Mouse (Mus musculus) gastrocnemius, postnatal 4 days (tissue): ENCODE data around the gene Lrrc8b. TPM values are rescaled to one million over a fixed set of nuclear protein-coding genes. Genes with fewer than 3 reads are reported as not detected.
A peak's percentile ranks its signal among the peaks of the same experiment; 100 is the strongest.

ENCODE experiments used
- DNase-seq, 2 experiments: peaks; one replicate each; pipeline ENCODE4 v3.0.0; 2021 to 2022; ENCODE audit warnings: low spot score in 2 of 2, mixed read lengths in 2 of 2
- long read RNA-seq, 2 experiments: library from polyadenylated mRNA; stranded (forward); transcript quantifications; one replicate each; pipeline ENCODE4 v2.0.0; 2021
- total RNA-seq, 2 experiments: library from RNA; stranded (reverse); gene quantifications; 2 replicates each; pipeline ENCODE4 v1.2.3; 2021

Lrrc8b gene
- total RNA-seq: 10 to 100 TPM; 10.7 TPM
- long read RNA-seq, experiment 1, partial matches to known transcripts: 3 of 5 reads
- long read RNA-seq, experiment 1, other reads (novel, unspliced or antisense): 2 of 5 reads
- long read RNA-seq, experiment 2, full-length matches to known transcripts: 1 of 4 reads
- long read RNA-seq, experiment 2, partial matches to known transcripts: 1 of 4 reads
- long read RNA-seq, experiment 2, other reads (novel, unspliced or antisense): 2 of 4 reads

DNA sequence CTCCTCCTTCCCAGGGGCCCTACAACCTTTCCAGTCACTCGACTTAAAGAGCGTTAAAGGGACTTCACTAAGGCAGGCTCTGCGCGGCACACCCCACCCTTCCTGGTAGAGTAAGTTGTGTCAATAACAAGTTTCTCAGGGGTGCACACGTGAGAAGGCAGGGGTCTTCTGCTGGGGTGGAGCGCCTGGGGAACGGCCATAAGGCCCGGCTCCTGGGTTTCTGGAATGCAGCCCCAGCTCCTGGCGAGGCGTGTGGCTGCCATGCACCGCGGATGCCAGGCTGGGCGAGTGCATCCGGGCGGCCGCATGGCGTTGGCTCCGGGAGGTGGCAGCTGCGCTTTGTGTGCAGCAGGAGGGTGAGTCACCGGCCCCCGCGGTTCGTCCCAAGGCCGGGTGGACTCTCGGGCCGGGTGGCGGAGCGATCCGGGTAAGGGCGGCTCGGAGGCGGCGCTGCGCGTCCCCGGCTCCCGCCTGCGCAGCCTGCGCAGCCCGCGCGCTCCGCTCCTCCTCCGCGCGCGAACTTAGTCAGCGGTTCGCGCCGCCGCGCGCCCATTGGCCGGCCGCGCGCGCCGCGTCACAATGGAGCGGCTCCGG lies at the start of gene Lrrc8b:
Lrrc8b (plus strand) TSS at position 578 of the 594 bp plus-strand sequence.
- peak; percentile 78 to 87 for DNase-seq

GRCm38 (mm10) chr5:105381482-105381881 lies 34.1 kb upstream of the Lrrc8b start:
- no peak for DNase-seq

- no peak for DNase-seq
Observed at GRCm38 (mm10) chr5:105390346-105390745, 25.2 kb upstream of the Lrrc8b start.

DNA sequence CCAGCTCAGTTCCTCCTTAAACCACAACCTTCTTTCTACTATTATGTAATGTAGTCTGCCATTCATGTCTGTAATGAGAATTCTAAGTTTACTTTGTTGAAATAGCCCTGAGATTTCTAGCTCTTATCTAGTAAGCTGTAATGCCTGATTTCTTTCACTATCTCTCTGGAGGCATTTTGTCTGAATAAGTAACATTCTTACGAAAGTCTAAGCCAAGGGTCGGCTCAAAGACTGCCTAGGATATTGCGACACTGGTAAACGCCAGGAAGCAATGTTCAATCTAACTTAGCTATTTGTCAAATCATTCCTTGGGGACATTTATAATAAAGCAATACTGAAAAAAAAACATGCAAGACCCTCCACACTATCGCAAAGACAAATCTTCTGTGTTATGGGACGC lies 21.8 kb upstream of the Lrrc8b start:
- DNase-seq: no peak

DNA sequence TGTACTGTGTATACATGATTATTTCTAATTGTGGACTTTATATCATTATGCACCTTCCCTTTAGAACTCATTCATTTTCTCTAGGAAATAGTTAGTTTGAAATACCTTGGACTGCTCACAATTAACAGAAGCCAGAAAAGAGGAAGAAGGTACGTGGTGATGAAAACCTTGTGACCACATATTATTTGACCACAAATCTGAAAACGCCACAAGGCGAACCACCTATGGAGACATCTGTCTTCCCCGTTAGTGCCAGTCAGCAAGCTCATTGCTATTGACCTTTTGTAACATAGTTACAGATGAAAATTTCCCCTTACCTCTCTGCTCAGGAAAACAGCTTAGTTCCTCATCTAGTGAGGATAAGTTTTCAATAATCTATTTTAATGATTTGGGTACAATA lies 20.4 kb upstream of the Lrrc8b start:
- no peak for DNase-seq

DNA sequence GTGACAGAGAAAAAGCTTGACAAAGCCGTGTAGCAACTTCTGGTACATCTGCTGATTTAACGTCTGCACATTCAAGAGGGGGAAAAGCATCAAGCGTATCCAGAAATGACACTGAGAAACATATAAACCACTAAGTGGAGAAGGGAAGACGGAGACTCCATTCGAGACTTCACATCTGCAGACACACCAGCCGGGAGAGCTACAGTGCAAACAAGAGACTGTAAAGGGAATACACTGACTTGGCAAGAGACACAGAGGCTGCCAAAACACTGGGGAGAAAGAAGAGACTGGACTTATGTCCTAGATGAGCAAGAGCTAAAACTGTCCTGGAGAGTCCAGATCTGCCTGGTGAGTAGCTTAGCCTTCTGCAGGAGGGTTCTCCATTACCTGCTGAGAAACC lies 16.6 kb upstream of the Lrrc8b start:
- DNase-seq: no peak

GRCm38 (mm10) chr5:105399631-105400423 lies 15.7 kb upstream of the Lrrc8b start:
- peak in 1 of 2 experiments; percentile 69 for DNase-seq

GRCm38 (mm10) chr5:105400424-105401375 lies 14.9 kb upstream of the Lrrc8b start:
- no peak for DNase-seq

DNA sequence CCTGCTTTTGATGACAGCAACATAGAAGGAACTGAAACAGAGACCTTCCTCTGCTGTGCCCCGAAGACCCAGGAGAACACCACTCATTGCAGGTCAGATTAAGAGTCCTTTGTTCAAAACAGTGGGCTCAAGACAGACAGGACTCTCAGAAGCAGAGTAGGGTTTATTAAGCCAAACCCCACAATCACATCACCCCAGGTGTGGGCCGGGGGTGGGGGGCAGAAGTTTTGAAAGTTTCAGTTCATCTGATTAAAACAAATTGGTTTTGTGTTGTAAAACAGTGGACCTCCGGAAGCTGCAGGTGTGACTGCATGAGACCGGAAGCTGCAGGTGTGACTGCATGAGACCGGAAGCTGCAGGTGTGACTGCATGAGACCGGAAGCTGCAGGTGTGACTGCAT lies 14.0 kb upstream of the Lrrc8b start:
- no peak for DNase-seq

DNA sequence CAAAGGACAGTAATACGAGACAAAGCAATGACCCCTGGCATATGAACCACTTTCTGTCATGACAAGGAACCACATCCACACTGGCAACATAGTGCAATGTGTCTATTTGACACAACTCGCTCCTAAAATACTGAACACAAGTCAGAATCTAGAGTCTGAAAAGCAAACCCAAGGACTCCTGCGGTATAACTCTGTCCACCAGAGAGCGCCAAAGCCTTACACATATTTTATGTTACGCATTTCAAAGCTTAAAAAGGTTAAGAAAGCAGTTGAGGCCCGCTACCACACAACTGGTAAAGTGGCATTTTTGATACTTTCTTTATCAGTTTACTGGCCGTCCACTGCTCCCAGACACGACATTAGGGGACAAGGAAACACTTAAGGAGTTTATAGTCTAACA lies 10.6 kb upstream of the Lrrc8b start:
- DNase-seq: peak in 1 of 2 experiments; percentile 63

DNA sequence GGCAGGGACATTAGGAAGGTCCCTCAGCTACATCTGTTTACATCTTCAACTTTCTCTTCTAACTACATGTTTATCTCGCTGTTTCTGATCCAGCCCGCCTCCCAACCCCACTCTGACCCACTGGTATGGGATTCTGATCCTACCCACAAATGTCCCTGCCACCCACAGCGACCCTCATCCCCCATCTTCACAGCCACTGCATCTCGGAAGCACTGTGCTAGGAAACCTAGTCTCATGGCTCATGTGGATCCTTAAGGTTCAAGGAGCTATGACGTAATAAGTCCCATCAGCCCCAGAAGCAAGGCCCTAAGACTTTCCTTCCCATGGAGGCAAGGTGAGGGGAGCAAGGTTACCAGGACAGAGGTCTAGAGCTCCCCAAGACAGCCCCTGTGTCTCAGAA lies 7.9 kb upstream of the Lrrc8b start:
- no peak for DNase-seq

DNA sequence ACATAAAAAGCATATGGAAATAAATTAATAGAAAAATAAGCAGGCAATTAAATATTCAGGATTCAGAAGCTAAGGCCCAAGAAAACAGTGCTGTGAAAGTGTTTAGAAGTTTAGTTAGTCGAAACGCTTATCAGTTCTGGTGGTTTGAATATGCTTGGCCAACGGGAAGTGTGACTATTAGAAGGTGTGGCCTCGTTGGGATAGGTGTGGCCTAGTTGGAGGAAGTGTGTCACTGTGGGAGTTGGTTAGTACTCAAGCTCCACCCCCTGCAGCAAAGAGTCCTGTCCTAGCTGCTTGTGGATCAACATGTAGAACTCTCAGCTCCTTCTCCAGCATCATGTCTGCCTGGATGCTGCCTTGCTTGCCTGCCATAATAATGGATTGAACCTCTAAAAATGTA lies 6.5 kb upstream of the Lrrc8b start:
- DNase-seq: no peak

DNA sequence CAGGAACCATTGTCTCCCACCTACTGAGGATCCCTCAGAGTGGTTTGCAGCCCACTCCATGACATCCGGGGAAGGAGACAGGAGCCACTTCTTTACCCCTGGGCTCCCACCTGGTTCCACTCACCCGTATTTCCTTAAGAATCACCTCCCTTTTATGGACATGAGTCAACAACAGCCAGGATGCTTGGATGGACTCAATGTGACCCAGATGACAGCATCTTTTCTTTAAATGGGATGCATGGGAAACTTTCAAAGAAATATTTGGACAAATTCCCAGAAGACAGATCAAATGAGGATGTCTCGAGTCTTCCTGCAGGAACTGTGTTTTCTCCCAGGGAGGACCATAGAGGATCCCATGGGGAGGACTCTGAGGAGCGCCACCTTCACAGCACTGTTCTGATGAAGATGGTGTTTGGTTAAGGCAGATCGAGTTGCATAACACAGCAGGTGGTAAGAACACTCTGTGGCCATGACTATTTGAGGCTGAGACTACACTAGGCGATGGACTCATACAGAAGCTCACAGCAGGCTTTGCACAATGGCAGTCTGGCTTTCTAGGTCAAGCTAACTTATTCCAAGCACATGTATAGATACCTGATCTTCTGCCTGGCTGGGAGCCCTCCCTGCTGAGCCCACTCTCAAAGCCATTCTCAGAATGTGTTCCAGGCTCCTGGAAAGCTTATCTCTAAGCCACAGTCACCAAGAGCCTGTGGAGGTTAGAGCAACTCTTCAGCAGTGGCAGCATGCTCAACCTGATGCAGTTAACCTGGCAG lies 4.9 kb upstream of the Lrrc8b start:
- no peak for DNase-seq

- no peak for DNase-seq
Observed at GRCm38 (mm10) chr5:105411294-105411570, 4.3 kb upstream of the Lrrc8b start.

DNA sequence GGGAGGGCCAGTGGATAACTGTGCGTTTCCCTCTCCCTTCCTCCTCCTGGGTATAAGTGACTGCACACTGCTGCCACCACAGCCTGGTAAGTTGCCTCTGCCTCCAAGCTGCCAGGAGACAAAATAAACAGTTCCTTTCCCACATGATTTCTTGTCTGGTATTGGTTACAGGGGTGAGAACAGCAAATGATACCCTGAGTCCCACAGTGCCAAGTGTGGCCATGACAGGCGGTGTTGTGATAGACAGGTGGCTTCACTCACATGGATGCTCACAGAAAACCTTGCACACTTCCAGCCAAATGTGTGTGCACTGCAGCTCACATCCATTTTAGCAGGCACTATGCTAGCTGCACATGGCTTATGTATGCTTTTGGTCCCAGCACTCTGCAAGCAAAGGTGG lies 3.8 kb upstream of the Lrrc8b start:
- DNase-seq: no peak

- DNase-seq: no peak
Observed at GRCm38 (mm10) chr5:105412634-105413033, 2.9 kb upstream of the Lrrc8b start.

DNA sequence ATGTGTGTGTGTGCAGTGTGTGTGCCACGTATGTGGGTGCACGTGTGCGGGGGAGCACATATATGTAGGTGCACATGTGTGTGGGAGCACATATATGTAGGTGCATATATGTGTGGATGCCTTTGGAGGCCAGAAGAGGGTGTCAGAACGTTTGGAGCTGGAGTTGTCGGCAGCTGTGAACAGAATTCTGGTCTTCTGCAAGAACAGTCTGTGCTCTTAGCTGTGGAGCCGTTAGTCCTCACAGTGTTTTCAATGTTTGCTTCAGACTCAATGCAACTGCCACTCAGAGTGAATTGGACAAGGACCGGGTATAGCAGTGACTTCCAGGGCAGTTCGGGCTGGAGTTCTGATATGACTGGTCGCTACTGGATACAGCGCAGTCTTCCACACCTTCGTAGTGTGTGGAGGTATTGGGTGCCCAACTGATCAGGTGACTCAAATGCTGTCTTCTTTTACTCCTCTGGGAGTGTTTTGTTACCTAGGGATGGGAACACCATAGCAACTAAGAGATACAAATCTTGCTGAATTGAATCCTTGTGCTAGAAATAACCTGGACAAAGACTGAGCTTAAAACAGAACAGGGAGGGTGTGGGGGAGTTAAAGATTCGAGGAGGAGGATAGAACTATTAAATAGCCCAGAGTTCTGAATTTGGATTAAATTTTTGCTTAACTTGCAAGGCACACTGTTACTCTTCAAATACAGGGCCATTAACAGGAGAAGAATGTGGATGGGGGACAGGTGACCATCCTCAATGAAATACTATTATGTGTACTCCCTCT lies 1.0 kb upstream of the Lrrc8b start:
- no peak for DNase-seq

DNA sequence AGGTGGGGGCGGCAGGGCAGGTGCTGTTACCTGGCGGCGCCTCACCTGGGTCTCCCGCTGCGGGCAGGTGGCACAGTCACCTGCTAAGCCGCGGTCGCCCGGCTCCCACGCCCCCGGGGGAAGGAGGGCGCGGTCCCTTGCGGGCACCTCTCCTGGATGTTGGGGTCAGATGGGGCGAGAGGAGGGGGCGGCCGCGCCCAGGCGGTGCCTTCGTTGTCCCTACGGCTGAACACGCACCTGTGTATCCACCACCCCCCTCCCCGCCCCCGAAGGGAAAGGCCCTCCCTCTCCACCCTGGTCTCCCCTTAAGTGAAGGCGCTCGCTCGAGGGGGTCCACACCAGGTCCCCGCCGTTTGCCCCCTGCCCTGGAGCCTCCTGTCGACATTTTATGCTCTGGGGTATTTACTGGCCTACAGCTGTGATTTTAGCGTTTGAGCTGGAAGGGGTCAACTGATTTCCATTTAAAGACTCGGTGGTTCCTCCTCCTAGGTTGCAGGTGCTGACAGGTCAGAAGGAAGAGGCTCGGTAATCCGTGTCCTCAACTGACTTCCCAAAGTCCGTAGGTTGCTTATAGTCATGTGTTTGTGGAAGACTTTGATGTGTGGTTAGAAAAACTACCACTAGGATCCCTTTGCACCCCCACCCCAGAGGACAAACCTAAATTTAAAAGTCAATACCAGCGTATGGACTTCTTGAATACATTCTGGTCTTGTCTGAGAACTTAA lies 538 bp downstream of the Lrrc8b start:
- DNase-seq: no peak

GRCm38 (mm10) chr5:105417217-105417616 lies 1.6 kb downstream of the Lrrc8b start:
- DNase-seq: no peak
